Mouse (Mus musculus) lung, embryonic 15.5 days (tissue): ENCODE results near the gene Hsd11b2. TPM values are rescaled to one million over a fixed set of nuclear protein-coding genes. Genes with fewer than 3 reads are reported as not detected.

Source experiments
- ATAC-seq: fragments of 200-750 bp; cut with Nextera tagmentation; 2 replicates; pipeline ENCODE4 v1.8.0; 2017; ENCODE audit warnings: moderate number of reproducible peaks, borderline replicate concordance; ENCODE audit not compliant: low FRiP score, low TSS enrichment; ENCODE audit errors: extremely low read depth
- H3K27ac ChIP-seq: fragments of 300-500 bp; sonication (generic); 2 replicates; pipeline ENCODE4 v1.5.1; 2015; ENCODE audit warnings: moderate library complexity, mild to moderate bottlenecking, inconsistent platforms
- H3K27me3 ChIP-seq: fragments of 300-500 bp; sonication (generic); 2 replicates; pipeline ENCODE4 v1.6.1; 2015; ENCODE audit warnings: inconsistent platforms
- H3K36me3 ChIP-seq: fragments of 300-500 bp; sonication (generic); 2 replicates; pipeline ENCODE4 v1.6.1; 2015; ENCODE audit warnings: inconsistent platforms
- H3K4me1 ChIP-seq: fragments of 300-500 bp; sonication (generic); 2 replicates; pipeline ENCODE4 v1.6.1; 2015; ENCODE audit warnings: inconsistent platforms
- H3K4me2 ChIP-seq: fragments of 300-500 bp; sonication (generic); 2 replicates; pipeline ENCODE4 v1.6.1; 2015; ENCODE audit warnings: inconsistent platforms, mild to moderate bottlenecking, moderate library complexity
- H3K4me3 ChIP-seq: fragments of 300-500 bp; sonication (generic); 2 replicates; pipeline ENCODE4 v1.5.1; 2015; ENCODE audit warnings: mild to moderate bottlenecking, inconsistent platforms
- H3K9ac ChIP-seq: fragments of 300-500 bp; sonication (generic); 2 replicates; pipeline ENCODE4 v1.6.1; 2015; ENCODE audit warnings: inconsistent platforms
- H3K9me3 ChIP-seq: fragments of 300-500 bp; sonication (generic); 2 replicates; pipeline ENCODE4 v1.6.1; 2016; ENCODE audit warnings: inconsistent platforms
- WGBS: fragments of 180-500 bp; shearing (Covaris S2); methylation state at CpG from one replicate; pipeline ENCODE4 v1.1.7; 2015; 5-methylcytosine and 5-hydroxymethylcytosine counted together
- polyA plus RNA-seq: library from polyadenylated mRNA; unstranded; fragments of >200 nt; fragmentation: Nextera tagmentation; extraction: Ambion mirVana; gene quantifications from 2 replicates; pipeline ENCODE4 v1.2.1, GENCODE M21; 2015

The Hsd11b2 gene
- polyA plus RNA-seq, 1 experiment from 2014 or later, result 2.6 TPM

DNA sequence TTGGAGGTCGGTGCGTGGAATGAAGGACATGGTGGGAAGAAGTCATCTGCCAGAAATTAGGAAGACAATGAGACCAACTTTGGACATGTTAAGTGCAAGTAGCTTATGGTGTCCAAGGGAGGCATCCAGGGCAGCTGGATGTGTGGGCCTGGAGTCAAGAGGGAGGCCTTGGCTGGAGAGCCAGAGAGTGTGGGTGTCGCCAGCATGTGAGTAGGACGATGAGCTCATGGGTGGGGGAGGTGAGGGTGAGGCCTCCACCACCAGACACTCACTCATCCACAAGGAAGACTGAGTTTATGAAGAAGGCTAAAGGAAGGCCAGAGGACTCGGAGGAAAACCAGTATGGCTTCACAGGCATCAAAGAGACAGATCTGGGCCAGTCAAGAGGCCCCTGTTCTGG, 3.9 kb upstream of the Hsd11b2 start:
- no peak overlapping the region for H3K4me3 ChIP-seq
- no peak for ATAC-seq
- WGBS, result 62% methylated on average over 5 of the region's 5 CpGs
- H3K9ac ChIP-seq, result no peak overlapping the region
- no peaks in the 10 kb centered on the region for H3K36me3 ChIP-seq
- peaks cover 51% of the 10 kb centered on the region for H3K4me1 ChIP-seq
- no peaks in the 10 kb centered on the region for H3K9me3 ChIP-seq
- no peak overlapping the region for H3K4me2 ChIP-seq
- no peak overlapping the region for H3K27ac ChIP-seq
- H3K27me3 ChIP-seq, result no peaks in the 10 kb centered on the region

DNA sequence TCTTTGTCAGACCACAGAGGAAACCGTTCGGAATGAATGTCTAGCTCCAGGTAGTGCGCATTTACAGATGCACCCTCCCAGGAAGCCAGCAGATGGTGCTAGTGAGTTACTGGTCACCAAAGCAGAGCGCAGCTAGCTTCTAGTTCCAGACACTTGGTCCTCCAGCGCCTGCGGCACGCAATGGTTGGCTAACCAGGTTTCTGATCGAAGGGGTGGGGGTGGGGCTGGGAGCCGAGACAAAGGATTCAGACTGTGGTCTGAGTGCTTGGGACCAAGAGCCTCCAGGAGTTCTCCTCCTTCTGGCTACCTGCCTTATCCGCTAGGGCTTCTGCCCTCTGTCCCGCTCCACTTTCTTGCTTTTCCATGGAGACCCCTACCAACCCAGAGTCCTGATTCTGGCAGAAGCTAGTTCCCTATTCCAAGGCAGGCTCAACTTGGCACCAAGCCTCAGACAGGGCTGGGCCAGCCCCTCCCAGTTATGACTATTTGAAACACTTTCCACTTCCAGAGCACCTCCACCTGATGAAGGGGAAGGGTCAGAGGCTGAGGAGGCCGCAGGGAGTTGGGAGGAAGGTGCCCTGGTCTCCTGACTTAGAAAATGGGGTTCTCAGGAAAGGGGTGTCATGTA, 2.4 kb upstream of the Hsd11b2 start:
- Histone ChIP-seq H3K4me1 (peaks cover 54% of the 10 kb centered on the region), H3K9ac (no peak overlapping the region), H3K4me3 (no peak overlapping the region), H3K27me3 (no peaks in the 10 kb centered on the region), H3K4me2 (peak overlapping the region; percentile 55), H3K36me3 (no peaks in the 10 kb centered on the region), H3K27ac (no peak overlapping the region), H3K9me3 (no peaks in the 10 kb centered on the region)
- WGBS, result 13% methylated on average over 12 of the region's 12 CpGs
- ATAC-seq, result peak; percentile 42

DNA sequence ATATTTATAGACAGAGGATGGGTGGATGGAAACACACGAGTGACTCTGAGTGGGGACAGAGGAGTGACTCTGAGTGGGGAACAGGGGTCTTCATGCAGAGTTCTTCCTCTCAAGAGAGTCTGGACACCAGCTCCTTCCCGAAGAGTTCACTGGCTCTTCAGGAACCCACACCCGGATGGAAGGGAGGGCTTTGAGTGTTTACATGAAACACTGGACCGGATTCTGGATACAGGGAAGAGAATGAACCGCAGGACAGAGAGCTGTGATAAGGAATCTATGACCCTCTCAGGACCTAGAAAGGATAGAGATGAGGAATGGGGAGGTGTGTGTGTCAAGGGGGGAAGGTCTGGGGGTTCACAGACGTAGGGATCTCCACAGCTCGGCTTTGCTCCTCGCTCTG, 1.2 kb upstream of the Hsd11b2 start:
- Histone ChIP-seq H3K9me3 (no peaks in the 10 kb centered on the region), H3K36me3 (no peaks in the 10 kb centered on the region; the same call in 1 of the 2 replicates), H3K9ac (no peak overlapping the region), H3K4me3 (no peak overlapping the region), H3K4me1 (peaks cover 59% of the 10 kb centered on the region), H3K4me2 (peak overlapping the region; percentile 27; the same call in 1 of the 2 replicates), H3K27ac (no peak overlapping the region), H3K27me3 (no peaks in the 10 kb centered on the region)
- ATAC-seq, result no peak
- WGBS, result 21% methylated on average over 8 of the region's 8 CpGs

DNA sequence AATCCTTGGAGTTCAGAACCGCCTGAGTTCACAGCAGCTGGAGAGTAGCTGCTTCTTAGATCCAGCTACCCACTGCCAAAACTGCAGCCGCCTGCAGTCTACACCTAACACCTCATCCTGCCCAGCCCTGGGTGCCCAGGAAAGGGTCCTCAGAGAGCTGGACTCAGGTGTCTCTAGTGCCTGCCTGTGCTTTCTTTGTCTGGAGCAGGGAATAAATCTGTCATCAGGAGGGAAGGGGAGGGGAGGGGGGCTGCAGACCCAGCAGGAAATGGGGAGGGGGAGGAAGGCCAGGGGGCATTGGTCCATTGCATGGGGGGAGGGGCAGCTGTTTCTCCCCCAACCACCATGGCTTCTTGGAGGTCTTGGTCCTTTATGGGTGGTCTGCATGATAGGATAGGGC, 1.0 kb downstream of the Hsd11b2 start:
- Histone ChIP-seq H3K36me3 (peaks cover 5% of the 10 kb centered on the region; the same call in 1 of the 2 replicates), H3K27me3 (no peaks in the 10 kb centered on the region), H3K4me1 (peaks cover 68% of the 10 kb centered on the region), H3K27ac (no peak overlapping the region), H3K4me3 (peak overlapping the region; percentile 55), H3K9me3 (no peaks in the 10 kb centered on the region), H3K9ac (no peak overlapping the region), H3K4me2 (peak overlapping the region; percentile 99)
- no peak for ATAC-seq
- WGBS, result 6% methylated on average over 2 of the region's 2 CpGs

DNA sequence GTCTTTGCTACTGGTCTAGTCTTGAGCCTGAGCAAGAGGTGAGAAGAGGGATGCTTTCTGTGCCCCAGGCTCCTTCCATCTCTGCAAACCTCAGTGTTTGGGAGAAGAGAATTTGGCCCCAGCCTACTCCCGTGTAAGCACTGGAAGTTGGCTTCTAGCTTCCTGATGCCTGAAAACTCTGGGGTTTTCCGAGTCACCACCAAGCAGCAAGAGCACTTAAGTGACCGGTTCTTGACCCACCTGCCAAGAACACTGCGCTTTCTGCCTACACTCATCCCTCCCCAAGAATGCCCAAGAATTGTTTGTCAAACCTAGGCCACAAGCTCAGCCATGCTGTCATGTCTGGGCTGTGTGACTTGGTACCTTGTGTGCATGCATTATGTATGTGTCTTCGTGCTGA, 2.0 kb downstream of the Hsd11b2 start:
- H3K4me3 ChIP-seq, result no peak overlapping the region
- no peaks in the 10 kb centered on the region for H3K9me3 ChIP-seq
- H3K4me2 ChIP-seq, result no peak overlapping the region; the same call in 1 of the 2 replicates
- H3K27me3 ChIP-seq, result no peaks in the 10 kb centered on the region
- no peak overlapping the region for H3K9ac ChIP-seq
- peaks cover 68% of the 10 kb centered on the region for H3K4me1 ChIP-seq
- H3K27ac ChIP-seq, result no peak overlapping the region
- WGBS, result 28% methylated on average over 5 of the region's 5 CpGs
- peaks cover 10% of the 10 kb centered on the region; the same call in 1 of the 2 replicates for H3K36me3 ChIP-seq
- ATAC-seq, result no peak

DNA sequence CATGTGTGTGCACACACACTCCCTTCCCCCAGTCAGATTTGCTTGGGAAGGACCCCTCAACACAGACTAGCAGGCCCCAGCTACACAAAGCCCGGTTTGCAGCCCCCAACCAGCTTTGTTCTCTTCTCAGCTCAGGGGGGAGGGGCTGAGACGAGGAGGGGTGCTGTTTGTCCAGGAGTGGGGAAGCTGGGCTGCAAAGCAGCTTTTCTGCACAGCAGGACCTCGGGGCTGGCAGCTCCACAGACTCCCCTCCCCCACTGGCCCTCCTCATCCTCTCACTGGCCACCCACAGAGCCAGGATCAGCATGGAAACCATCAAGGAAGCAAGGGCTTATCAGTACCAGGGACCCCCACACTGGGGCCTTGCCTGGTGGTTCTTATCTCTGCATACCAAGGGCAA, 2.5 kb downstream of the Hsd11b2 start:
- H3K36me3 ChIP-seq, result peaks cover 10% of the 10 kb centered on the region; the same call in 1 of the 2 replicates
- H3K4me1 ChIP-seq, result peaks cover 65% of the 10 kb centered on the region
- no peak overlapping the region for H3K9ac ChIP-seq
- H3K27ac ChIP-seq, result no peak overlapping the region
- no peak overlapping the region for H3K4me3 ChIP-seq
- ATAC-seq, result no peak
- no peaks in the 10 kb centered on the region for H3K27me3 ChIP-seq
- H3K4me2 ChIP-seq, result no peak overlapping the region
- WGBS, result 4% methylated on average over 3 of the region's 3 CpGs
- H3K9me3 ChIP-seq, result no peaks in the 10 kb centered on the region

DNA sequence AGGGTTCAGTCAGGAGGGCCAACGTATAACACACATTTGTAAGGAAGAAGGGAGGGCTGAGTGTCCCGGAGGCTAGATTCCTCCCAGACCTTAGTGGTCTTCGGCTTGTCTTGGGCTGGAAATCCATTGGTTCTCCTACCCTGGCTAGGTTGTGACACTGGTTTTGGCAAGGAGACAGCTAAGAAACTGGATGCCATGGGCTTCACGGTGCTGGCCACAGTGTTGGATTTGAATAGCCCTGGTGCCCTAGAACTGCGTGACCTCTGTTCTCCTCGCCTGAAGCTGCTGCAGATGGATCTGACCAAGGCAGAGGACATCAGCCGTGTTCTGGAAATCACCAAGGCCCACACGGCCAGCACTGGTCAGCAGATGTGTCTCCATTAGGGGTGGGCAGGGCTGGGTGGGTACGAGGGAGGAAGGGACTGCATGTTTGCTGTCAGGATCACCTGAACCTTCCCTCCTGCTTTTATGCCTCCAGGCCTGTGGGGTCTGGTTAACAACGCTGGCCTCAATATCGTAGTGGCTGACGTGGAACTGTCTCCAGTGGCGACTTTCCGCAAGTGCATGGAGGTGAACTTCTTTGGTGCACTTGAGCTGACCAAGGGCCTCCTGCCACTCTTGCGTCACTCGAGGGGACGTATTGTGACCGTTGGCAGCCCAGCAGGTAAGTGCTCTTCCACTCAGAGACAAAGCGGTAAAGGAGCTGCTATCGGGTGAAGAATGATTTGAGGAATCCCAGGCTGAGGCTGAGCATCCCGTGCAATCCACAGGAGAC, 3.6 kb downstream of the Hsd11b2 start:
- Histone ChIP-seq H3K4me2 (no peak overlapping the region), H3K4me3 (no peak overlapping the region), H3K9ac (no peak overlapping the region), H3K27me3 (no peaks in the 10 kb centered on the region), H3K4me1 (peaks cover 53% of the 10 kb centered on the region), H3K36me3 (peaks cover 10% of the 10 kb centered on the region; the same call in 1 of the 2 replicates), H3K27ac (no peak overlapping the region), H3K9me3 (no peaks in the 10 kb centered on the region)
- ATAC-seq, result no peak
- WGBS, result 66% methylated on average over 21 of the region's 21 CpGs

DNA sequence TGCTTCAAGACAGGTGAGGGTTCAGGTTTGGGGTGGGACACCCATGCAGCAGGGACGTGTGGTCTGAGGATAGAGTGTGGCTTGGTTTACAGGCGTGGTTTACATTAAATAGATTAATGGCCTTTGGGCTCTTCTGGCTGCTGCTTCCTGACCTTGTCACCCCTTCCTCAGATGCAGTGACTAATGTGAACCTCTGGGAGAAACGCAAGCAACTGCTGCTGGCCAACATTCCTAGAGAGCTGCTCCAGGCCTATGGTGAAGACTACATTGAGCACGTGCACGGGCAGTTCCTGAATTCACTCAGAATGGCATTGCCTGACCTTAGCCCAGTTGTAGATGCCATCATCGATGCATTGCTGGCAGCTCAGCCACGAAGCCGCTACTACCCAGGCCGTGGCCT, 4.3 kb downstream of the Hsd11b2 start:
- Histone ChIP-seq H3K9me3 (no peaks in the 10 kb centered on the region), H3K27me3 (no peaks in the 10 kb centered on the region), H3K4me1 (peaks cover 46% of the 10 kb centered on the region), H3K9ac (no peak overlapping the region), H3K4me2 (no peak overlapping the region), H3K4me3 (no peak overlapping the region), H3K27ac (no peak overlapping the region), H3K36me3 (peaks cover 10% of the 10 kb centered on the region; the same call in 1 of the 2 replicates)
- no peak for ATAC-seq
- WGBS, result 50% methylated on average over 9 of the region's 9 CpGs

DNA sequence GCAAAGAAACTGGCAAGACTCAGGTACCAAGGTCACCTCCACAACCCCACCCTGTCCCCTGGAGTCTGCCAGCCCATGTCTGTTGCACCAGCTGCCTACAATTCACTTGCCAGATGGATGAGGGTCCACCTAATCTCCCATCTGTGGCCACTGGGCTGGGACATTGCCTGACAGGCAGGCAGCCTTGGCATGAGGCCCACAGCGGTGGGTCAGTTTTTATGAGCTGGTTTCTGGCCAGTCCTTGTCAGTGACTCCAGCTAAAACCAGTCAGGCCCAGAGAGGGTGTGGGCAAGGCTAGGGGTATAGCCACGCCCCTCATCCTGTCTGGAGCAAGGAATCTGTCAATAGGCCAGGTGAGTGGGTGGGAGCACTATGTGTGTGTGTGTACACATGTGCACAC, 8.6 kb downstream of the Hsd11b2 start:
- ATAC-seq, result no peak
- no peak overlapping the region for H3K9ac ChIP-seq
- H3K4me2 ChIP-seq, result no peak overlapping the region
- no peak overlapping the region for H3K27ac ChIP-seq
- H3K4me3 ChIP-seq, result no peak overlapping the region
- peaks cover 20% of the 10 kb centered on the region for H3K36me3 ChIP-seq
- no peaks in the 10 kb centered on the region for H3K27me3 ChIP-seq
- no peaks in the 10 kb centered on the region for H3K9me3 ChIP-seq
- WGBS, result 66% methylated on average over 2 of the region's 2 CpGs
- H3K4me1 ChIP-seq, result 0 out of 2 replicates have a peak, but pooled peaks cover 10% of the 10 kb centered on the region

DNA sequence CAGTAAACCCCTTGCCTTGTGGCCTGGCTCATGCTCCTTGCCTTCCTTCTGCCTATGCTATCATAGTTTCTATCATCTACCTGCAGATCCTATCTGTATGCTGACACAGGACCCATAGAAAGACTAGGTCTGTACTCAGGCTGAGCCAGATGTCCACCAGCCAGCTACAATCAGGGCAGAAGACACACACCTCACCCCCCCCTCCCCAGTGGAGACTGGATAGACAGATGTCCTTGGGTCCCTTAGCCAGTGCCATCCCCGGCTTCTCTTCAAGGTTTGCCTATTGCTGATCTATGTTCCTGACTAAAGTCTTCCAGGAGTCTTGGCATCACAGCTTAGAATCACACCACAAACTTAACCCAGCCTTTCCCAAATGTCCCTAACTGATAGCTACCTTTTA, 9.7 kb downstream of the Hsd11b2 start:
- Histone ChIP-seq H3K27me3 (no peaks in the 10 kb centered on the region), H3K9me3 (no peaks in the 10 kb centered on the region), H3K27ac (no peak overlapping the region), H3K36me3 (peaks cover 20% of the 10 kb centered on the region), H3K4me3 (no peak overlapping the region), H3K4me1 (peaks cover 11% of the 10 kb centered on the region), H3K4me2 (no peak overlapping the region), H3K9ac (no peak overlapping the region)
- WGBS, result 96% methylated on average over 1 of the region's 1 CpGs
- ATAC-seq, result no peak

DNA sequence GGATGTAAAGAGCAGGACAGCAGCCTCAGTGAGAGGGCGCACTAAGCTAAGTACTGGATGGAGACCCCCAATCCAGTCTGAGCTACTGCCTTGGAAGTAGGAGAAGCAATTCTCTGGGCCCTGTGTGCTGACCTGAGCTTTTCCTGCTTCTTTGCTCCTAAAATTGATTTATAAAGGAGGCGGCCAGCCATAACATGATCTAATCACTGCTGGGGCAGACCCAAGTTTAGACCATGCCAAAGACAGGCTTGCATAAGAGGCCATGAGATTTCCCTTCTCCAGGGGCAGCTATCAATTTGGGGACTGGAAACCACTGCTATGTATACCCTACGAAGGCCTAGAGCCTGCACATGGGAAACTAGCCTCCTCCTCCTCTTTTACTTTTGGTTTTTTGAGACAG, 10.7 kb downstream of the Hsd11b2 start:
- Histone ChIP-seq H3K4me3 (no peak overlapping the region), H3K9me3 (no peaks in the 10 kb centered on the region), H3K4me1 (peaks cover 21% of the 10 kb centered on the region), H3K36me3 (peaks cover 18% of the 10 kb centered on the region), H3K27me3 (no peaks in the 10 kb centered on the region), H3K4me2 (no peak overlapping the region), H3K9ac (no peak overlapping the region), H3K27ac (no peak overlapping the region)
- ATAC-seq, result no peak
- 87% methylated on average over 3 of the region's 3 CpGs for WGBS

DNA sequence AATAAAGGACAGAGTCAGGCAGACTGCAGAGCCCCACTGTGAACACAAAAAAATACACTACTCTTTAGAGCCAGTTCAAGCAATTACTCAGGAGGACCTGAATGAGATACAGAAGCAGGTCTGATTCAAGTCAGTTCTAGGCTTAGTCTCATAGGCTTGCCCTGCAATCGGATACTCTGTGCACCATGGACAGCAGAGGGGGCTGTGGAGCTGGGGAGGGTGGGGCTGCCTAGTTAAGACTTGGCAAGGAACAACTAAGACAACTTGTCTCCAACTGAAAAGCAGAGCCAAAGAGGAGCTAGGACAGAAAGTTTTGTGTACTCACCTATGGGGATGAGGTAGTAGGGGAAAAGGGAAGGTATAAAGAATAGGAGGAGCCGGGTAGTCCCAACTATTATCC, 13.2 kb downstream of the Hsd11b2 start:
- no peaks in the 10 kb centered on the region for H3K9me3 ChIP-seq
- no peak for ATAC-seq
- 75% methylated on average over 2 of the region's 2 CpGs for WGBS
- no peak overlapping the region for H3K4me2 ChIP-seq
- no peak overlapping the region for H3K27ac ChIP-seq
- H3K27me3 ChIP-seq, result no peaks in the 10 kb centered on the region
- no peak overlapping the region for H3K4me3 ChIP-seq
- no peak overlapping the region for H3K9ac ChIP-seq
- peaks cover 25% of the 10 kb centered on the region for H3K4me1 ChIP-seq
- H3K36me3 ChIP-seq, result peaks cover 19% of the 10 kb centered on the region; the same call in 1 of the 2 replicates
